Mouse (Mus musculus) neural tube, embryonic 13.5 days (tissue): Measurements from ENCODE around the gene AC141477.1. TPM values are rescaled to one million over a fixed set of nuclear protein-coding genes. Genes with fewer than 3 reads are reported as not detected.

ENCODE experiments used
- ATAC-seq: fragments of 200-750 bp; cut with Nextera tagmentation; 2 replicates; pipeline ENCODE4 v1.8.0; 2017; ENCODE audit warnings: low read depth, mild to moderate bottlenecking, moderate TSS enrichment, moderate library complexity
- H3K27ac ChIP-seq: fragments of 300-500 bp; sonication (generic); replicated peaks from 2 replicates; pipeline ENCODE4 v1.5.1; 2015; ENCODE audit warnings: moderate library complexity, mild to moderate bottlenecking, inconsistent platforms
- H3K27me3 ChIP-seq: fragments of 300-500 bp; sonication (generic); 2 replicates; pipeline ENCODE4 v1.6.1; 2015; ENCODE audit warnings: mild to moderate bottlenecking, inconsistent platforms
- H3K36me3 ChIP-seq: fragments of 300-500 bp; sonication (generic); 2 replicates; pipeline ENCODE4 v1.6.1; 2015; ENCODE audit warnings: mild to moderate bottlenecking, inconsistent platforms
- H3K4me1 ChIP-seq: fragments of 300-500 bp; sonication (generic); replicated peaks from 2 replicates; pipeline ENCODE4 v1.6.1; 2015; ENCODE audit warnings: inconsistent platforms
- H3K4me2 ChIP-seq: fragments of 300-500 bp; sonication (generic); 2 replicates; pipeline ENCODE4 v1.6.1; 2015; ENCODE audit warnings: inconsistent platforms, mild to moderate bottlenecking, moderate library complexity
- H3K4me3 ChIP-seq: fragments of 300-500 bp; sonication (generic); 2 replicates; pipeline ENCODE4 v1.5.1; 2015; ENCODE audit warnings: mild to moderate bottlenecking, inconsistent platforms
- H3K9ac ChIP-seq: fragments of 300-500 bp; sonication (generic); 2 replicates; pipeline ENCODE4 v1.6.1; 2015; ENCODE audit warnings: moderate library complexity, mild to moderate bottlenecking, inconsistent platforms
- H3K9me3 ChIP-seq: fragments of 300-500 bp; sonication (generic); 2 replicates; pipeline ENCODE4 v1.6.1; 2016; ENCODE audit warnings: inconsistent platforms
- WGBS: fragments of 180-500 bp; shearing (Covaris S2); methylation state at CpG from one replicate; pipeline ENCODE4 v1.1.7; 2015; 5-methylcytosine and 5-hydroxymethylcytosine counted together
- polyA plus RNA-seq: library from polyadenylated mRNA; unstranded; fragments of >200 nt; fragmentation: Nextera tagmentation; extraction: Ambion mirVana; gene quantifications from 2 replicates; pipeline ENCODE4 v1.2.1, GENCODE M21; 2015

Gene AC141477.1
- polyA plus RNA-seq, 1 experiment from 2014 or later, result not detected

- no peak overlapping the region for H3K4me3 ChIP-seq
- H3K4me1 ChIP-seq, result no peaks in the 10 kb centered on the region
- H3K27me3 ChIP-seq, result no peaks in the 10 kb centered on the region
- no peaks in the 10 kb centered on the region for H3K9me3 ChIP-seq
- H3K4me2 ChIP-seq, result no peak overlapping the region
- no peak for ATAC-seq
- no peak overlapping the region for H3K27ac ChIP-seq
- H3K9ac ChIP-seq, result no peak overlapping the region
- H3K36me3 ChIP-seq, result peaks cover 48% of the 10 kb centered on the region
- WGBS, result 96% methylated on average over 9 of the region's 9 CpGs
Measured at GRCm38 (mm10) chr10:76391166-76391565, 49.1 kb downstream of the AC141477.1 start.

Other genes starting within 250 kb of the AC141477.1 start
- gene Prmt2, start 202.6 kb downstream of the AC141477.1 start, polyA plus RNA-seq, result 211 and 221 TPM in 2 replicates
- gene S100b, start 186.6 kb downstream of the AC141477.1 start, polyA plus RNA-seq, result 3.2 and 3.9 TPM in 2 replicates
- gene Dip2a, start 95.2 kb downstream of the AC141477.1 start, polyA plus RNA-seq, result 13.7 and 15.0 TPM in 2 replicates
- 7.3 and 7.7 TPM in 2 replicates for gene Pcnt, start 2.3 kb upstream of the AC141477.1 start, polyA plus RNA-seq
- not detected in 2 replicates for gene 2610028H24Rik, start 8.6 kb upstream of the AC141477.1 start, polyA plus RNA-seq
- gene Mcm3ap, start 28.5 kb upstream of the AC141477.1 start, polyA plus RNA-seq, result 54.6 and 61.3 TPM in 2 replicates
- gene Ybey, start 28.7 kb upstream of the AC141477.1 start, polyA plus RNA-seq, result 6.0 and 7.3 TPM in 2 replicates
- gene Lss, start 91.1 kb upstream of the AC141477.1 start, polyA plus RNA-seq, result 35.5 and 38.7 TPM in 2 replicates
- not detected in 2 replicates for gene Spatc1l, start 121.8 kb upstream of the AC141477.1 start, polyA plus RNA-seq
- not detected in 2 replicates for gene Ftcd, start 135.2 kb upstream of the AC141477.1 start, polyA plus RNA-seq
- gene Col6a2, start 183.2 kb upstream of the AC141477.1 start, polyA plus RNA-seq, result 31.7 and 35.0 TPM in 2 replicates